Mouse (Mus musculus) intestine, postnatal 0 days (tissue): ENCODE measurements around the gene Trim46. TPM values are rescaled to one million over a fixed set of nuclear protein-coding genes. Genes with fewer than 3 reads are reported as not detected.

Source experiments
- ATAC-seq: fragments of 200-750 bp; cut with Nextera tagmentation; 2 replicates; pipeline ENCODE4 v1.8.0; 2017; ENCODE audit warnings: mild to moderate bottlenecking, moderate TSS enrichment, moderate library complexity
- H3K27ac ChIP-seq: fragments of 300-500 bp; sonication (generic); 2 replicates; pipeline ENCODE4 v1.5.1; 2014; ENCODE audit warnings: mild to moderate bottlenecking, low read depth, low read length, moderate library complexity
- H3K27me3 ChIP-seq: fragments of 300-500 bp; sonication (generic); replicated peaks from 2 replicates; pipeline ENCODE4 v1.6.1; 2014; ENCODE audit warnings: low read length, mixed read lengths; ENCODE audit not compliant: control insufficient read depth, insufficient read depth
- H3K36me3 ChIP-seq: fragments of 300-500 bp; sonication (generic); 2 replicates; pipeline ENCODE4 v1.6.1; 2014; ENCODE audit warnings: mild to moderate bottlenecking, moderate library complexity; ENCODE audit not compliant: control insufficient read depth, insufficient read depth
- H3K4me1 ChIP-seq: fragments of 300-500 bp; sonication (generic); replicated peaks from 2 replicates; pipeline ENCODE4 v1.6.1; 2014; ENCODE audit warnings: antibody characterized with exemption, low read length, mixed read lengths; ENCODE audit not compliant: control insufficient read depth, insufficient read depth
- H3K4me2 ChIP-seq: fragments of 300-500 bp; sonication (generic); replicated peaks from 2 replicates; pipeline ENCODE4 v1.6.1; 2014; ENCODE audit warnings: low read depth, mild to moderate bottlenecking, moderate library complexity
- H3K4me3 ChIP-seq: fragments of 300-500 bp; sonication (generic); 2 replicates; pipeline ENCODE4 v1.5.1; 2014; ENCODE audit warnings: low read depth, low read length
- H3K9ac ChIP-seq: fragments of 300-500 bp; sonication (generic); 2 replicates; pipeline ENCODE4 v1.6.1; 2014; ENCODE audit warnings: mild to moderate bottlenecking, low read depth, low read length
- H3K9me3 ChIP-seq: fragments of 300-500 bp; sonication (generic); 2 replicates; pipeline ENCODE4 v1.6.1; 2016; ENCODE audit warnings: mixed run types; ENCODE audit not compliant: control insufficient read depth
- CTCF ChIP-seq: sonication (generic); IDR thresholded peaks from 2 replicates; pipeline ENCODE4 v1.5.1; 2016; ENCODE audit warnings: low read depth, mild to moderate bottlenecking, control low read depth, antibody characterized with exemption, moderate library complexity
- WGBS: fragments of 180-500 bp; shearing (Covaris S2); extraction: QIAGEN DNeasy Blood & Tissue Kit; methylation state at CpG from one replicate; pipeline ENCODE4 v1.1.7; 2014; 5-methylcytosine and 5-hydroxymethylcytosine counted together
- polyA plus RNA-seq: library from polyadenylated mRNA; unstranded; fragments of >200 nt; fragmentation: Nextera tagmentation; extraction: Ambion mirVana; gene quantifications from 2 replicates; pipeline ENCODE4 v1.2.1, GENCODE M21; 2015

The Trim46 gene
- polyA plus RNA-seq = 1.2 and 1.3 TPM in 2 replicates

DNA sequence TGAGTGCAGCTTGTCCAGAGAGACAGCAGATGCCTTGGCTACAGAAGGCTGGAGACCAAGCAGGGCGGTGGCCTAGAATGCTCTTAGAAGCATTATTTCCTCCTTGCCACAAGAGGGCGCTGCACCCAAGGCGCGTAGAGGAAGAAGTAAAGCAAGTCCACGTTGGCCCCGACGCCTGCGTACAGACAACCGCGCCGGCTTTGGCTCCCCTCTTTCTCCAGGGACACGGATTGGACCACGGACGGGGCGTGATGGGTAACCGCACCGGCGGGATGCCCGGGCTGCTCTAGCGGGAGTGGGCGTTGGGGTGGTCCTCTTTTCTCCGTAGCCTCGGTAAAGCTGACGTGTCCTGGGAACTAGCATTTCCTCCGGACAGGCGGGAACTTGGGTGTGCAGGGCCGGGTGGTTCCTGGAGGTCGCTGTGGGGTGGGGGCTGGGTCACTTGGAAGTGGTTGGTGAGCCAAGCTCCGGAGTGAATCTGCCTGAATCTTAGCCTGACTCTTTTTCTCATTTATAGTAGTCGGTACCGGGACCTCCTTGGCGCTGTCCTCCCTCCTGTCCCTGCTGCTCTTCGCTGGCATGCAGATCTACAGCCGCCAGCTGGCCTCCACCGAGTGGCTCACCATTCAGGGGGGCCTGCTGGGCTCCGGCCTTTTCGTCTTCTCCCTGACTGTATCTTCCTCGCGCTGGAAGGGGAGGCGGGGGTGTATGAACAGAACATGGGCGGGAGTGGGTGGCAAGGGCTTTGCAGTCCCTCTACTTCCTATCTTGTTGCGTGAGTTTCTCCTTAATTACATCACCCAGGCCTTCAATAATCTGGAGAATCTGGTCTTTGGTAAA, at the start of gene Trim46:
Gene Trim46, minus strand, starts transcription at position 49 of the 840 bp plus-strand sequence.
- Histone ChIP-seq H3K4me3 (peak within 1 kb of the TSS; percentile 65), H3K4me2 (peak within 1 kb of the TSS; percentile 88), H3K36me3 (peaks cover 6% of the 10 kb centered on the region; the same call in 1 of the 2 replicates), H3K9me3 (no peaks in the 10 kb centered on the region), H3K9ac (peak within 1 kb of the TSS; percentile 58), H3K27me3 (0 out of 2 replicates have a peak, but pooled peaks cover 4% of the 10 kb centered on the region), H3K27ac (peak within 1 kb of the TSS; percentile 61), H3K4me1 (peaks cover 7% of the 10 kb centered on the region; the same call in 1 of the 2 replicates)
- peak; percentile 99 for TF ChIP-seq CTCF
- peak; percentile 41 for ATAC-seq
- under 1% methylated on average over 40 of the region's 42 CpGs for WGBS

DNA sequence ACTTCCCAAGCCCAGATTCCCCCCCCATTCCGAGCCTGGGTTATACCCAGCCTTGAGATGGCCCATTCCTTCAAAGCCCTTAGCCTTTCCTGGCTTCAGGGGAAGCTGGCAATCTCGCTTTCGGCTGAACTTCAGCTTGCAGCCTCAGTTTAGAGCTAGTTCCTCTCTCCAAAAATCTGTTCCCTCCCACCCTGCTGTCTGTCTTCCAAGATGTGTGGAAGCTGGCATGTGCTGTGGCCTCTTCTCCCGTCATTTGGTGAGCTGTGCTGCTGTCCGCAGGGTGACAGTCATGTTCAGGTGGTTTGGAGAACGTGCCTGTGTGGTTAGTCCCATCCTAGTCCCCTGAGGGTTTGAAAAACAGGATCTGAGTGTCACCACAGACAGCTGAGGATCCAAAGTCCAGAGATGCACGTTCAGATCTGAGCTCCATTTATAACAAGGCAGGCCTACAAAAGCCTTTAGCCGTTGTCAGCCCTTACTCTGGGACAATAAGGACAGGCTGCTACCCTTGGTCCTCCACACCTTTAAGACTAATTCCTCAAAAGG, 49.6 kb upstream of the Trim46 start:
- 63% methylated on average over 8 of the region's 8 CpGs for WGBS
- Histone ChIP-seq H3K4me1 (peaks cover 10% of the 10 kb centered on the region), H3K27me3 (no peaks in the 10 kb centered on the region), H3K9ac (no peak overlapping the region), H3K27ac (0 out of 2 replicates have a peak overlapping the region, but pooled peaks have one; percentile 7), H3K4me2 (no peak overlapping the region), H3K9me3 (no peaks in the 10 kb centered on the region), H3K4me3 (no peak overlapping the region), H3K36me3 (no peaks in the 10 kb centered on the region)
- TF ChIP-seq CTCF = no peak
- no peak for ATAC-seq

DNA sequence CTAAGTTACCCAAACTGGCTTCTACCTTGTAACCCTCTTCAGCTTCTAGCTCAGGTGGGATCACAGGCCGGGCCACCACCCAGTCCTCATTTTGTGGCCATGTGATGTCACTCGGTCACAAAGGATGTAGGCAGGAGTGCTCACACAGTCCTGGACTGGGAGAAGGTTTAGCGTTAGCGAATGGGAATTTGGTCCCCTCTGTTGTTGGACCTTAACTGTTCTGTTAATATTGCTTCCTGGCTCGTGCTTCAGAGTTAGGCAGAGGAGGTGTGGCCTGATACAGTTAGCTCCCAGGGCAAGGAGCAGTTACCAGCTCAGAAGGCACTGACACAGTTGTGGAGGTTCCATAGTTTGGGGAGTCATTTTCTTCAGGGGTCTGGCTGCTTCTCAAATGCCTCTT, 48.1 kb upstream of the Trim46 start:
- no peak overlapping the region for H3K4me3 ChIP-seq
- no peak for TF ChIP-seq CTCF
- no peaks in the 10 kb centered on the region for H3K36me3 ChIP-seq
- H3K4me2 ChIP-seq = no peak overlapping the region
- no peaks in the 10 kb centered on the region for H3K27me3 ChIP-seq
- WGBS = 52% methylated on average over 5 of the region's 5 CpGs
- no peaks in the 10 kb centered on the region for H3K9me3 ChIP-seq
- H3K4me1 ChIP-seq = peaks cover 7% of the 10 kb centered on the region
- no peak overlapping the region for H3K9ac ChIP-seq
- ATAC-seq = peak; percentile 44
- H3K27ac ChIP-seq = peak overlapping the region; percentile 88

DNA sequence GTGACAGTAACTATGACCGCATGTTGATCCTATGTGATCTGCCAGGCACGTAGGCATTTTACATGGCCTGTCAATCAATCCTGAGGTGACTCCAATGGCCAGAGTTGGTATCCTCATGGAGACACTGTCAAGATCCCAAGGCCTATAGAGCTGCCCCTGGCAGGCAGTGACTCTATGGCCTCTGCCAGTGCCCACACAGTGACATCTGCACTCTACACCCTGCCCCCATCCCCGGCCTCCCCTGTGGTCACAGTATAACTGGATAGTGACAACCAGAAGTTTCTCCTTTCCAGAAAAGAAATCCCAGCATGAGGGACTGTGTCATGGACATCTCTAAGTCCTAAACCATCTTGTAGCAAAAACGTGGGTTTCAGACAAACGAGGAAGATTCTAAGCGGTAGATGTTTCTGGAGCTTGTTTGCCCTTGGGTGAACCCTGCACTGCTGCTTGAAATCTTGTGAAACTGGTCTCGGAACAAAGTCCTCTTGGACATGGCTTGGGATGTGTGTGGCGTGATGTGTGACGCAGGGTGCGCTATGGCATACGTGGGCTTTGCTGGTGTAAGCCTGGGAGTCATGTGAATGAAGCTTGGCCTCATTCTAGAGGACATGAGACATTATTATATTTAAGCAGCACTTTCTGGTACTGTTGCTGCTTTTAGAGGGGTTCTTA, 47.3 kb upstream of the Trim46 start:
- WGBS = 48% methylated on average over 11 of the region's 11 CpGs
- Histone ChIP-seq H3K36me3 (no peaks in the 10 kb centered on the region), H3K4me1 (peaks cover 2% of the 10 kb centered on the region), H3K9ac (no peak overlapping the region), H3K27ac (peak overlapping the region; percentile 88), H3K4me3 (no peak overlapping the region), H3K27me3 (no peaks in the 10 kb centered on the region), H3K9me3 (no peaks in the 10 kb centered on the region), H3K4me2 (no peak overlapping the region)
- ATAC-seq = peak; percentile 90
- TF ChIP-seq CTCF = no peak

DNA sequence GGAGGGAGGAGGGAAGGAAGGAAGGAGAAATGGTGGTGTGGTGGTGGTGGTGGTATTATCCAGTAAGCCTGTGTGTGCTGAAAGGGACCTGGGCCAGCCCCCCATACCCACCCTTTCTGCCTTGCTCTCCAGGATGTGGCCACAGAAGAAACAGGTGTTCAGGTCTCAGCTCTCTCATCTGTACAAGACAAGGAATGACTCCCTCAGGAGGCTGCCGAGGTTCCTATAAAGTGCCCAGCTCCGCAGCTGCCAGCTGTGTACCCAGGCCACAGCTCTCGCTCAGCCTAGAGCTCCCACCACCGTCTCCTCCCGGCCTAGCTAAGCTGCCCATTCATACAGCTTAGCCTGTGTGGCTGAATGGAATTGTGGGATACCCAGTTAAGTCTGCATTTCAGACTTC, 46.2 kb upstream of the Trim46 start:
- H3K36me3 ChIP-seq = no peaks in the 10 kb centered on the region
- H3K9ac ChIP-seq = no peak overlapping the region
- H3K27ac ChIP-seq = peak overlapping the region; percentile 88
- no peak for ATAC-seq
- H3K9me3 ChIP-seq = no peaks in the 10 kb centered on the region
- no peaks in the 10 kb centered on the region for H3K27me3 ChIP-seq
- no peak for TF ChIP-seq CTCF
- H3K4me1 ChIP-seq = peaks cover 2% of the 10 kb centered on the region
- no peak overlapping the region for H3K4me2 ChIP-seq
- WGBS = 79% methylated on average over 5 of the region's 5 CpGs
- no peak overlapping the region for H3K4me3 ChIP-seq

DNA sequence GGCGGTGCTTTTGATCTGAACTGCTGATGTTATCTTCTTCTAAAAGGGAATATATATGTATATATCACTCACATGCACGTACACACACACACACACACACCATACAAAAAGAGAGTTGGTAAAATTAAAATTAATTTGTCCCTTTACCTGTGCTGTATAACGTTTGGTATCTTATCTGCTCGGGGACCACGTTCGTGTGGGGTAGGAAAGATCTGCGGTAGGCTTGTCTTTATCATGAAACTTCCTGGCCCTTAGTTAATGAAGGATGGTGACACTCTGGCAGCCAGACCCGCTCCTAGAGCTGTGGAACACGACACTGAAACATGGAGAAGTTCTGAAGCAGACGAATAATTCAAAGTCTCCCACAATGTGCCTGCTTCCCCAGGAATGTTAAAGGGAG, 45.8 kb upstream of the Trim46 start:
- Histone ChIP-seq H3K4me2 (no peak overlapping the region), H3K4me1 (peaks cover 2% of the 10 kb centered on the region), H3K4me3 (no peak overlapping the region), H3K9me3 (no peaks in the 10 kb centered on the region), H3K27ac (0 out of 2 replicates have a peak overlapping the region, but pooled peaks have one; percentile 88), H3K9ac (no peak overlapping the region), H3K27me3 (no peaks in the 10 kb centered on the region), H3K36me3 (no peaks in the 10 kb centered on the region)
- no peak for TF ChIP-seq CTCF
- 44% methylated on average over 10 of the region's 10 CpGs for WGBS
- ATAC-seq = no peak
